Mouse (Mus musculus) myocyte (in vitro differentiated cells): ENCODE measurements around the gene Stk32c.

Source experiments
- CEBPB ChIP-seq: IDR thresholded peaks from 2 replicates; pipeline ENCODE4 v1.6.1; 2011; ENCODE audit warnings: mild to moderate bottlenecking, moderate library complexity; ENCODE audit not compliant: poor library complexity, insufficient read depth, severe bottlenecking
- E2F4 ChIP-seq: IDR thresholded peaks from one replicate; pipeline ENCODE4 v1.6.1; 2011; ENCODE audit warnings: mild to moderate bottlenecking, control low read depth, moderate library complexity; ENCODE audit not compliant: insufficient read depth
- MAX ChIP-seq: IDR thresholded peaks from one replicate; pipeline ENCODE4 v1.6.1; 2011; ENCODE audit warnings: low read depth, mild to moderate bottlenecking, control low read depth
- MYOD1 ChIP-seq, 3 experiments: IDR thresholded peaks; one replicate each; pipeline ENCODE4 v1.6.1; 2011; ENCODE audit warnings: control low read depth in 2 of 3, low read depth in 2 of 3, mild to moderate bottlenecking in 2 of 3, moderate library complexity in 1 of 3; ENCODE audit not compliant: insufficient read length in 2 of 3, control insufficient read depth in 1 of 3
- MYOG ChIP-seq, 3 experiments: IDR thresholded peaks; one replicate each; pipeline ENCODE4 v1.6.1; 2011; ENCODE audit warnings: control low read depth in 2 of 3, low read depth in 2 of 3, mild to moderate bottlenecking in 2 of 3; ENCODE audit not compliant: insufficient read length in 2 of 3, control insufficient read depth in 1 of 3, insufficient read depth in 1 of 3
- POLR2A ChIP-seq: IDR thresholded peaks from one replicate; pipeline ENCODE4 v1.6.1; 2011; ENCODE audit warnings: low read depth, mild to moderate bottlenecking, control low read depth, moderate library complexity; ENCODE audit not compliant: insufficient read length
- POLR2AphosphoS2 ChIP-seq: IDR thresholded peaks from one replicate; pipeline ENCODE4 v1.6.1; 2011; ENCODE audit warnings: low read depth, control low read depth; ENCODE audit not compliant: insufficient read length
- SRF ChIP-seq: IDR thresholded peaks from one replicate; pipeline ENCODE4 v1.6.1; 2011; ENCODE audit warnings: low read depth; ENCODE audit not compliant: control insufficient read depth, insufficient read length
- TCF12 ChIP-seq: IDR thresholded peaks from one replicate; pipeline ENCODE4 v1.6.1; 2011; ENCODE audit warnings: mild to moderate bottlenecking, control low read depth; ENCODE audit not compliant: poor library complexity, insufficient read depth, severe bottlenecking
- TCF3 ChIP-seq: IDR thresholded peaks from one replicate; pipeline ENCODE4 v1.6.1; 2011; ENCODE audit warnings: low read depth, control low read depth; ENCODE audit not compliant: insufficient read length
- USF1 ChIP-seq: IDR thresholded peaks from one replicate; pipeline ENCODE4 v1.6.1; 2011; ENCODE audit warnings: low read depth, mild to moderate bottlenecking, control low read depth, moderate library complexity

DNA sequence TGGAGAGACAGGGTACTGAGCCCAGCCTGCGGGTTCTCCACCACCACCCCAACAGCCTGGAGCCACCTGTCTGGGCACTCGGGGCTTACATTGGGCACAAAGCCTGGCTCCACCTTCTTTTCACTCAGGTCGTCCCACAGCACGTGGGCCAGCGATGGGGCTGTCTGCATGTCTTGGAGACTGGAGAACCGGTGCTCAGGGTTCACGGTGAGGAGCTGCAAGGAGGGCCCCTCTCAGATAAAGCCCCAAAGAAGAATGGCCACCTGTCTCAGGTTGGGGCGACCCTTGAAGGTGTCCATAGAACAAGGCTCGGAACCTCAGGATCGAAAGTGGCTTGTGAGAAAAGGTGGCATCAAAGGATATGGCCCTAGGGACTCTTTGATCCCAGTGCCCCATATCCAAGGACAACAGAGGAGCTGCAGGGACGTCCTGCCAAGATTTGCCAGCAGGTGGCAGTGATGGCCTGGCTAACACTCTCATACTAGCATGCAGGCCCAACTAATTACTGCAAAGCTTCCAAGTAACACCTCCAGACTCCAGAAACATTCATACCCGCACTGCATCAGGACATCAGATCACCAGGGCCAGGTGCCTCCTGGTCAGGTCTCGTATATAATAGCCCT lies 93.8 kb downstream of the Stk32c start:
- no peak for TF ChIP-seq POLR2A
- no peak for TF ChIP-seq MAX
- no peak for TF ChIP-seq SRF
- no peak for TF ChIP-seq POLR2AphosphoS2
- no peak for TF ChIP-seq E2F4
- TF ChIP-seq MYOD1 (IDR thresholded peaks at IDR 0.05; ENCODE audit: control insufficient read depth in 1 of 3, insufficient read length in 2 of 3, low read depth in 2 of 3), result no peak
- TF ChIP-seq USF1, result no peak
- TF ChIP-seq TCF3, result no peak
- TF ChIP-seq CEBPB, result no peak
- TF ChIP-seq MYOG (IDR thresholded peaks at IDR 0.05; ENCODE audit: control insufficient read depth in 1 of 3, insufficient read depth in 1 of 3, insufficient read length in 2 of 3, low read depth in 2 of 3), result no peak
- no peak for TF ChIP-seq TCF12
